Mouse (Mus musculus) CH12.LX (cell line): Measurements from ENCODE around the gene Gjc2. TPM values are rescaled to one million over a fixed set of nuclear protein-coding genes. Genes with fewer than 3 reads are reported as not detected.

ENCODE experiments used
- DNase-seq: peaks from one replicate; pipeline ENCODE4 v3.0.0-alpha.2; 2013; ENCODE audit errors: extremely low read depth
- H3K27ac ChIP-seq: 2 replicates; pipeline ENCODE4 v1.5.1; 2012; ENCODE audit warnings: low read depth, mild to moderate bottlenecking, control low read depth, moderate library complexity; ENCODE audit not compliant: insufficient read depth
- H3K27me3 ChIP-seq: replicated peaks from 2 replicates; pipeline ENCODE3; 2012; ENCODE audit warnings: inconsistent platforms
- H3K36me3 ChIP-seq, 2 experiments: replicated peaks in 1 of 2; 2 replicates each; pipeline versions ENCODE3 to v1.6.1; 2012; ENCODE audit warnings: inconsistent platforms in 1 of 2, low read length in 1 of 2, mild to moderate bottlenecking in 1 of 2, mixed read lengths in 1 of 2, moderate library complexity in 1 of 2; ENCODE audit not compliant: control insufficient read depth in 1 of 2, insufficient read depth in 1 of 2
- H3K4me1 ChIP-seq, 2 experiments: 2 replicates each; pipeline ENCODE4 v1.6.1; 2012; ENCODE audit warnings: inconsistent platforms in 1 of 2, moderate library complexity in 1 of 2; ENCODE audit not compliant: insufficient read depth in 2 of 2, control insufficient read depth in 1 of 2
- H3K4me2 ChIP-seq: 2 replicates; pipeline ENCODE4 v1.6.1; 2012; ENCODE audit warnings: low read depth, mild to moderate bottlenecking, control low read depth; ENCODE audit not compliant: poor library complexity, insufficient read depth, severe bottlenecking
- H3K4me3 ChIP-seq, 3 experiments: fragments of 150-350 bp in 1 of 3; sonication (generic) in 1 of 3; replicated peaks in 1 of 3; 2 replicates each; pipeline versions ENCODE3 to v1.5.1; 2011 to 2012; ENCODE audit warnings: low read depth in 2 of 3, low read length in 2 of 3, mild to moderate bottlenecking in 2 of 3, moderate library complexity in 2 of 3, control low read depth in 1 of 3, improper control_type of control experiment in 1 of 3, inconsistent platforms in 1 of 3, mixed read lengths in 1 of 3; ENCODE audit not compliant: poor library complexity in 1 of 3
- H3K79me2 ChIP-seq: replicated peaks from 2 replicates; pipeline ENCODE4 v1.6.1; 2012; ENCODE audit warnings: mild to moderate bottlenecking, moderate library complexity; ENCODE audit not compliant: control insufficient read depth, poor library complexity, insufficient read depth, severe bottlenecking; ENCODE audit errors: extremely low read depth
- H3K9ac ChIP-seq: 2 replicates; pipeline ENCODE4 v1.6.1; 2012; ENCODE audit warnings: low read depth, mild to moderate bottlenecking, control low read depth, moderate library complexity; ENCODE audit not compliant: insufficient read depth
- H3K9me3 ChIP-seq: replicated peaks from 2 replicates; pipeline ENCODE3; 2012; ENCODE audit warnings: low read length, inconsistent platforms, mixed read lengths
- BHLHE40 ChIP-seq: IDR thresholded peaks from 2 replicates; pipeline ENCODE4 v1.6.1; 2011; ENCODE audit warnings: mild to moderate bottlenecking, low read depth, low read length, improper control_type of control experiment
- CHD1 ChIP-seq: IDR thresholded peaks from 2 replicates; pipeline ENCODE4 v1.6.1; 2012; ENCODE audit warnings: low read depth, low read length, improper control_type of control experiment, inconsistent platforms
- CTCF ChIP-seq, 2 experiments: IDR thresholded peaks in 1 of 2; conservative IDR thresholded peaks in 1 of 2; 2 replicates each; pipeline ENCODE4 v1.5.1; 2011 to 2012; ENCODE audit warnings: low read depth in 2 of 2, low read length in 2 of 2, improper control_type of control experiment in 1 of 2, inconsistent platforms in 1 of 2, mild to moderate bottlenecking in 1 of 2, moderate library complexity in 1 of 2
- E2F4 ChIP-seq: IDR thresholded peaks from 2 replicates; pipeline ENCODE4 v1.6.1; 2011; ENCODE audit warnings: low read depth, low read length, improper control_type of control experiment; ENCODE audit not compliant: insufficient replicate concordance
- ELF1 ChIP-seq: IDR thresholded peaks from 2 replicates; pipeline ENCODE4 v1.6.1; 2014; ENCODE audit warnings: low read depth, mild to moderate bottlenecking, inconsistent platforms, low read length, improper control_type of control experiment
- ETS1 ChIP-seq: conservative IDR thresholded peaks from 2 replicates; pipeline ENCODE4 v1.6.1; 2012; ENCODE audit warnings: low read depth, mild to moderate bottlenecking, inconsistent platforms, low read length, improper control_type of control experiment, moderate library complexity
- GABPA ChIP-seq: IDR thresholded peaks from 2 replicates; pipeline ENCODE4 v1.6.1; 2012; ENCODE audit warnings: low read depth, low read length, improper control_type of control experiment, inconsistent platforms; ENCODE audit not compliant: insufficient replicate concordance
- IRF4 ChIP-seq: IDR thresholded peaks from 2 replicates; pipeline ENCODE4 v1.6.1; 2014; ENCODE audit warnings: low read depth, mild to moderate bottlenecking, inconsistent platforms, low read length, improper control_type of control experiment
- JUN ChIP-seq: IDR thresholded peaks from 2 replicates; pipeline ENCODE4 v1.6.1; 2011; ENCODE audit warnings: low read depth, mild to moderate bottlenecking, low read length, improper control_type of control experiment, moderate library complexity; ENCODE audit not compliant: insufficient read depth
- JUND ChIP-seq: conservative IDR thresholded peaks from 2 replicates; pipeline ENCODE4 v1.6.1; 2011; ENCODE audit warnings: low read depth, low read length, improper control_type of control experiment
- KAT2A ChIP-seq: IDR thresholded peaks from 2 replicates; pipeline ENCODE4 v1.6.1; 2012; ENCODE audit warnings: low read length, improper control_type of control experiment, inconsistent platforms; ENCODE audit not compliant: insufficient replicate concordance
- MAFK ChIP-seq: IDR thresholded peaks from 2 replicates; pipeline ENCODE4 v1.6.1; 2011; ENCODE audit warnings: low read length, improper control_type of control experiment; ENCODE audit not compliant: insufficient replicate concordance
- MAX ChIP-seq: IDR thresholded peaks from 2 replicates; pipeline ENCODE4 v1.6.1; 2011; ENCODE audit warnings: low read length, improper control_type of control experiment
- MEF2A ChIP-seq: IDR thresholded peaks from 2 replicates; pipeline ENCODE4 v1.6.1; 2014; ENCODE audit warnings: low read depth, mild to moderate bottlenecking, inconsistent platforms, low read length, improper control_type of control experiment, borderline replicate concordance
- MXI1 ChIP-seq: IDR thresholded peaks from 2 replicates; pipeline ENCODE4 v1.6.1; 2011; ENCODE audit warnings: mild to moderate bottlenecking, low read depth, low read length, improper control_type of control experiment
- MYC ChIP-seq: IDR thresholded peaks from 2 replicates; pipeline ENCODE4 v1.6.1; 2011; ENCODE audit warnings: low read depth, mild to moderate bottlenecking, improper control_type of control experiment, low read length
- NELFE ChIP-seq: IDR thresholded peaks from 2 replicates; pipeline ENCODE4 v1.6.1; 2011; ENCODE audit warnings: low read depth, low read length, improper control_type of control experiment
- NRF1 ChIP-seq: IDR thresholded peaks from 2 replicates; pipeline ENCODE4 v1.6.1; 2014; ENCODE audit warnings: low read depth, mild to moderate bottlenecking, inconsistent platforms, low read length, improper control_type of control experiment, moderate library complexity
- PAX5 ChIP-seq: IDR thresholded peaks from 2 replicates; pipeline ENCODE4 v1.6.1; 2012; ENCODE audit warnings: low read length, inconsistent platforms, mixed read lengths
- POLR2A ChIP-seq: IDR thresholded peaks from 2 replicates; pipeline ENCODE4 v1.6.1; 2011; ENCODE audit warnings: low read depth, mild to moderate bottlenecking, improper control_type of control experiment, low read length
- POLR2AphosphoS2 ChIP-seq: IDR thresholded peaks from 2 replicates; pipeline ENCODE4 v1.6.1; 2011; ENCODE audit warnings: low read depth, low read length, improper control_type of control experiment
- SIN3A ChIP-seq: IDR thresholded peaks from 2 replicates; pipeline ENCODE4 v1.6.1; 2012; ENCODE audit warnings: low read length, improper control_type of control experiment, inconsistent platforms
- SMC3 ChIP-seq: IDR thresholded peaks from 2 replicates; pipeline ENCODE4 v1.6.1; 2011; ENCODE audit warnings: low read depth, low read length, improper control_type of control experiment
- TBP ChIP-seq: conservative IDR thresholded peaks from 2 replicates; pipeline ENCODE4 v1.6.1; 2011; ENCODE audit warnings: low read depth, low read length, improper control_type of control experiment
- TCF12 ChIP-seq: IDR thresholded peaks from 2 replicates; pipeline ENCODE4 v1.6.1; 2014; ENCODE audit warnings: low read depth, mild to moderate bottlenecking, inconsistent platforms, low read length, improper control_type of control experiment
- UBTF ChIP-seq: IDR thresholded peaks from 2 replicates; pipeline ENCODE4 v1.6.1; 2012; ENCODE audit warnings: low read depth, mild to moderate bottlenecking, inconsistent platforms, low read length, improper control_type of control experiment, moderate library complexity
- USF1 ChIP-seq: IDR thresholded peaks from 2 replicates; pipeline ENCODE4 v1.6.1; 2014; ENCODE audit warnings: low read depth, mild to moderate bottlenecking, inconsistent platforms, low read length, improper control_type of control experiment
- USF2 ChIP-seq: conservative IDR thresholded peaks from 2 replicates; pipeline ENCODE4 v1.6.1; 2011; ENCODE audit warnings: low read depth, low read length, improper control_type of control experiment
- ZC3H11A ChIP-seq: IDR thresholded peaks from 2 replicates; pipeline ENCODE4 v1.6.1; 2012; ENCODE audit warnings: low read depth, mild to moderate bottlenecking, inconsistent platforms, low read length, improper control_type of control experiment
- ZKSCAN1 ChIP-seq: IDR thresholded peaks from 2 replicates; pipeline ENCODE4 v1.6.1; 2012; ENCODE audit warnings: low read depth, inconsistent platforms, low read length, improper control_type of control experiment, borderline replicate concordance
- ZMIZ1 ChIP-seq: IDR thresholded peaks from 2 replicates; pipeline ENCODE4 v1.6.1; 2012; ENCODE audit warnings: low read depth, mild to moderate bottlenecking, inconsistent platforms, low read length, improper control_type of control experiment
- ZNF384 ChIP-seq: IDR thresholded peaks from 2 replicates; pipeline ENCODE4 v1.6.1; 2012; ENCODE audit warnings: low read depth, low read length, improper control_type of control experiment, inconsistent platforms
- dilution Hi-C: fragments of 300-500 bp; cut with MboI; formaldehyde crosslinking; loops from 2 replicates; pipeline ENCODE4 v1.14.3; 2020; ENCODE audit warnings: low sequenced_read_pairs; ENCODE audit not compliant: extremely low pct_unique_long_range_greater_than_20kb, extremely low pct_ligation_motif_present
- in situ Hi-C: fragments of 300-500 bp; cut with MboI; formaldehyde crosslinking; loops from 3 replicates; pipeline ENCODE4 v1.14.3; 2019; ENCODE audit warnings: low sequenced_read_pairs, low pct_ligation_motif_present, low pct_unique_long_range_greater_than_20kb, mixed read lengths
- polyA plus RNA-seq: library from polyadenylated mRNA; unstranded; fragments of >175 nt; gene quantifications from 2 replicates; pipeline ENCODE4 v1.2.1, GENCODE M21; 2012; ENCODE audit warnings: low read depth; ENCODE audit not compliant: insufficient read length
- total RNA-seq, 2 experiments: library from RNA; depleted of rRNA; stranded (reverse); fragments of 300-350 nt in 1 of 2; fragments of >200 nt in 1 of 2; gene quantifications; 2 replicates each; pipeline ENCODE4 v1.2.3; 2012 to 2014

The Gjc2 gene
- total and polyA plus RNA-seq, 3 experiments = 0.08 to 0.13 TPM; not detected in 1

- TF ChIP-seq TBP (peak; percentile 54), ZMIZ1 (peak; percentile 83; the same call in 1 of the 2 replicates), CTCF (conservative IDR thresholded peaks at IDR 0.05 in 1 of 2, IDR thresholded peaks at IDR 0.05 in 1 of 2; ENCODE audit: low read depth in 2 of 2, low read length in 2 of 2) (no peak), GABPA (no peak), ELF1 (peak; percentile 88), JUND (peak; percentile 66; the same call in 1 of the 2 replicates), USF2 (no peak; the same call in 1 of the 2 replicates), MAX (peak; percentile 96), USF1 (no peak), MAFK (no peak), SIN3A (0 out of 2 replicates have a peak, but pooled peaks have one; percentile 56), MXI1 (peak; percentile 83)
These were observed 25.3 kb upstream of the Gjc2 start, which contains the start of gene 2310033P09Rik (continued) for GRCm38 (mm10) chr11:59208153-59208831.

DNA sequence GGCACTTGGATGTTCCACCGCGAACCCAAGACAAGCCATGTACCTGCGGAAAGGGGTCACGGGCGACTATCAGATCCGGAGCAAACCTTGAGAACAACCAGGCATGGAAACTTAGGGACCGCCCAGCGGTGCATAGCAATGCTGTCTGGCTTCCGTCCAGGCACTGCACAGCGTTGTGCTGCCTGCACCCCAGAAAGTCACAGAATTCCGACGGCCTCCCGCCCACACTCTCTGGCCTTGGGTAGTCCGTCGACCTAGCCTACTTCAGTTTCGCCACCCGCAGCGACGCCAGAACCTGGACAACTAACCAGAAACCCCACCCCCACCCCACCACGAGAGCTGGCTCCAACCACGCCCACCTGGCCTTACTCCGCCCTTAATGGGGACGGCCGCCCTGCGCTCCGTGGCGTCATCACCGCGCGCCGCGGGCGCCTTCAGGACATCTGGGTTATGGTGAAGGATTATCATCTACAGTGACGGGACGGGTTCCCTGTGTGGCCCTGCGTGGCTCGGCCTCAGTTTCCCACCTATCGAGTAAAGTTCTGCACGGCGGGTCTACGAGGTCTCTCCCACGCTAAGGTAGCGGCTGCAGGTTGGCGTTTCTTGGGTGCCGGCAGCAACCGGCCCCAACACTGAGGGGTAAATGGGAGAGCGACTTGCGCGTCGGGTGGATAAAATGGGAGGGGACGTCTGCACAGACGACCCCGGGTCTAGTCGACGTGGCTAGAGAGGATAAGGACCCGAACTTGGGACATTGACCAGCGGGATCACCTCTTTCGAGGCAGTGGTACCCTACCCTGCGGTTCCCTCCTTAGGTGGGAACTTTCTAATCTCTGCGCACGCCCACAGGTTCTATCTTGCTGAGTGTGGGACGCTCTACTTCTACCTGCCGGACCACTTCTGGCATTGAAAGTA lies 19.3 kb upstream of the Gjc2 start, which contains the start of gene Mrpl55:
TSS of gene Mrpl55 (plus strand) at position 406 of the 915 bp plus-strand sequence.
- Histone ChIP-seq H3K4me3 (peak within 1 kb of the TSS; percentile 68 to 99 (median 77)), H3K27me3 (no peaks in the 10 kb centered on the region), H3K9me3 (no peaks in the 10 kb centered on the region), H3K36me3 (peaks cover 27 to 55% of the 10 kb centered on the region in 2 experiments), H3K9ac (peak within 1 kb of the TSS; percentile 67), H3K4me2 (peak within 1 kb of the TSS; percentile 89), H3K79me2 (peaks cover 6% of the 10 kb centered on the region), H3K4me1 (peaks cover 4 to 19% of the 10 kb centered on the region in 2 experiments), H3K27ac (peak within 1 kb of the TSS; percentile 23; the same call in 1 of the 2 replicates)
- dilution Hi-C loops = no loop called here
- DNase-seq = peak; percentile 97
- in situ Hi-C loops = loop anchor here (5.0 kb wide), 1 partner anchor 35 kb away; no protein-coding TSS in a partner anchor
- TF ChIP-seq ETS1 = no peak
- no peak for TF ChIP-seq E2F4
- peak; percentile 80; the same call in 1 of the 2 replicates for TF ChIP-seq TBP
- TF ChIP-seq UBTF = 0 out of 2 replicates have a peak, but pooled peaks have one; percentile 51
- TF ChIP-seq MAX = peak; percentile 77
- no peak for TF ChIP-seq MAFK
- peak; percentile 61; the same call in 1 of the 2 replicates for TF ChIP-seq KAT2A
- peak; percentile 77 for TF ChIP-seq BHLHE40
- TF ChIP-seq PAX5 = no peak
- TF ChIP-seq CHD1 = peak; percentile 70; the same call in 1 of the 2 replicates
- peak; percentile 83 for TF ChIP-seq ZMIZ1
- TF ChIP-seq SMC3 = no peak
- no peak for TF ChIP-seq USF2
- TF ChIP-seq JUND = no peak
- no peak for TF ChIP-seq JUN
- peak; percentile 83; the same call in 1 of the 2 replicates for TF ChIP-seq POLR2AphosphoS2
- TF ChIP-seq NRF1 = peak; percentile 51
- TF ChIP-seq ELF1 = peak; percentile 52; the same call in 1 of the 2 replicates
- TF ChIP-seq POLR2A = peak; percentile 90
- no peak; the same call in 1 of the 2 replicates for TF ChIP-seq GABPA
- peak; percentile 89 for TF ChIP-seq NELFE
- peak; percentile 28 for TF ChIP-seq MYC
- TF ChIP-seq TCF12 = peak; percentile 97
- TF ChIP-seq MEF2A = peak; percentile 77
- TF ChIP-seq ZNF384 = 0 out of 2 replicates have a peak, but pooled peaks have one; percentile 20
- no peak for TF ChIP-seq ZC3H11A
- peak; percentile 99 for TF ChIP-seq SIN3A
- TF ChIP-seq IRF4 = peak; percentile 48; the same call in 1 of the 2 replicates
- no peak for TF ChIP-seq ZKSCAN1
